Mouse (Mus musculus): Measurements from ENCODE around the gene Olfr1054.
"Not testable (repeated sequence)": the region's sequence is repeated elsewhere in the genome, so short reads cannot be mapped to it uniquely, and the experiment has no call there.

Gene Olfr1054

DNA sequence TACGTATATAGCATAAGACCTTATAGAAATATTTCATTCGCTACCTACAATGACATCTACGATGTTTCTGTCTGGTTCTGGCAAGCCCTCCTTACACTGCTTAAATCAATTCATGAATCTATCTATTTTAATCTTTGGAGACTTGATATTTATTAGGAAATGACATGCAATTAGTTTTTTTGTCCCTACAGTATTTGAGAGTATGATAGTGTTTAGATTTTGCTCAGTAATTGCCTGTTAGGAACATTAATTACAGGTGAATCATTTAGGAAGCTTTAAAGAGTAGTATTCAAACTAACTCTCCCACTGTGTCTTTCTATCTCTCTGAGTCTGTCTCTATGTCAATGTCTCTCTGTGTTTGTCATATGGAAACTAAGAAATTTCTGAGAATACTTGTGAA, at the start of gene Olfr1054:
TSS of gene Olfr1054 (minus strand) at position 101 of the 400 bp plus-strand sequence.
- DNase-seq (ENCODE audit: low spot score in 2 of 2) = no peak

DNA sequence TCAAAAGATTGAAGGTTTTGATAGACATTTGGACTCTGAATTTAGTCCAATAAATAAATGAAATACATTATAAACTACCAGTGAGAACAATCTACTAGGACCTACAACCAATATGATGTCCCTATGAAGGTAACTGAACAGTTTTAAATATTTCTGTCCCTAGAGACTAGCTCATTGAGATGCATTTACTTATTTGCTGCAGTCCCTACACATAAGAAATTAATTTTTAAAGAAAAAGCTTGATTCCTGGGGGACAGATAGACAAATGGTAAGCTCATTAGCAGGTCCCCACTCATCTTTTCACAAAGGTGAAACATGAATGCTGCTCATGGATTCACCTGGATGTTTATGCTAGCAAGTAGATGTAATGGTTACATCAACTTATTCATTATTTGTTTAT, 43.1 kb upstream of the Olfr1054 start, which contains the start of gene Olfr1057:
TSS of gene Olfr1057 (minus strand) at position 101 of the 400 bp plus-strand sequence.
- DNase-seq (ENCODE audit: low spot score in 2 of 2) = no peak

DNA sequence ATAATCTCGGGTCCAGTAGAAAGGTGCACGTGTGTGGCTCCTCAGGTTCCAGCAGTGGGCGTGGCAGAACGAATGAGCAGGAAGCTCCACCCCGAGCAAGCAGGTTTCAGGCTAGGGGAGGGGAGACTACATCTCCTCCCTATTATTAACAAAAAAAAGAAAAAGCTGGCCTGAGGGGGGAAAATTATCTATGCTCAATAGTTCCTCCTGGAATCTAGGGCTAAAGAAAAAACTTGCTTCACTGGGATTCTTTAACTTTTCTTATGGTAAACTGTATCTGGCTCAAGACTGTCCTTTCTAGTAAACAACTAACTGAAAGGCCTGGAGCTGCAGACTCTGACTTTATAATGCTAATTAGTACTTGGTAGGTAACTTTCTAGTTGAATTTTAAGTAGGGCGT, 31.1 kb upstream of the Olfr1054 start:
- DNase-seq (ENCODE audit: low spot score in 2 of 2) = not testable (repeated sequence)

DNA sequence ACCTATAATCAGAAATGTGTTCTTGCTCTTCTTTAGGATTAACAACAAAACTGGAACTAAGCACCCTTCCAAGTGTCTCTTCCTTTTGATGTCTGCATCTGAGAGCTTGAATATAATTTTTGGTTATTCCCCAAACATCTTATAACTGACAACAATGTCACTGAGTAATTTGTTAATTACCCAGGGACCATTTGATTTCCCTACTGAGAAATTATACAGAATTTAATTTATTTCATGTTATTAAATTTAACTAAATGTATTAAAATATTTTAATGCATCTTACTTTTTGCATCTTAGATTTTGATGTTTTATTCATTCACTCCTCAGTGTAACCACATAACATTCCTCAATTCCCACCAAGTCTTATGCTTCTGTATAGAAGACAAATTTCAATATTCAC, 27.1 kb upstream of the Olfr1054 start, which contains the start of gene Olfr1056:
TSS of gene Olfr1056 (minus strand) at position 101 of the 400 bp plus-strand sequence.
- DNase-seq (ENCODE audit: low spot score in 2 of 2) = no peak

DNA sequence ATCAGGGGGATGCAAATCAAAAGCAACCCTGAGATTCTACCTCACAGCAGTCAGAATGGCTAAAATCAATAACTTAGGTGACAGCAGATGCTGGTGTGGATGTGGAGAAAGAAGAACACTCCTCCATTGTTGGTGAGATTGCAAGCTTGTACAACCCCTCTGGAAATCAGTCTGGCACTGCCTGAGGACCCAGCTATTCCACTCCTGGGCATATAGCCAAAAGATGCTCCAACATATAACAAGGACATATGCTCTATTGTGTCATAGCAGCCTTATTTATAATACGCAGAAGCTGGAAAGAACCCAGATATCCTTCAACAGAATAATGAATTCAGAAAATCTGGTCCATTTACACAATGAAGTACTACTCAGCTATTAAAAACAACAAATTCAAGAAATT, 16.5 kb upstream of the Olfr1054 start:
- DNase-seq (ENCODE audit: low spot score in 2 of 2) = not testable (repeated sequence)

GRCm38 (mm10) chr2:86350184-86350583, 15.0 kb upstream of the Olfr1054 start, which contains the start of gene Olfr1055:
Gene Olfr1055, minus strand, starts transcription at chr2:86350284.
- no peak for DNase-seq (ENCODE audit: low spot score in 2 of 2)

DNA sequence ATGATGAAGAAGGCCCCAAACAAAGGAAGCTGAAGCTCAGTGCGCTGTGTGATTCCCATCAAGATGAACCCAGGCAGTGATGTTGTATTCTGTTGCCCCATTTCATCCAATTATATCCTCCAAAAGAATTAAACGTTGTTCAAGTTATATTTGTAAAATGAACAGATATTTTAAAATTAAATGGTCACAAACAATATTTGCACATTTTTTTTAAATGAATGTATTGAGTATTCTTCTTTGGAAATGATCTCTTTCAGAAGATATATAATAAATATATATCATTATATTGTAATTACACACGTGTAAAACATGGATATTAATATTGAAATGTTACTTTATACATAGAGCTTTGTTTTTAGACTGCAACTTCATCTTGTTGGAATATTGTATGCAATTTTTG, 20.0 kb downstream of the Olfr1054 start, which contains the start of gene Olfr1053:
TSS of gene Olfr1053 (minus strand) at position 101 of the 400 bp plus-strand sequence.
- no peak for DNase-seq (ENCODE audit: low spot score in 2 of 2)

GRCm38 (mm10) chr2:86292155-86292554, 43.1 kb downstream of the Olfr1054 start, which contains the start of gene Olfr1052:
Gene Olfr1052, plus strand, starts transcription at chr2:86292455.
- DNase-seq (ENCODE audit: low spot score in 2 of 2) = no peak
